Mouse (Mus musculus) liver, embryonic 14.5 days (tissue): ENCODE results near the gene Ezh1. TPM values are rescaled to one million over a fixed set of nuclear protein-coding genes. Genes with fewer than 3 reads are reported as not detected.

Source experiments
- ATAC-seq: fragments of 200-750 bp; cut with Nextera tagmentation; 2 replicates; pipeline ENCODE4 v1.8.0; 2017; ENCODE audit warnings: moderate number of reproducible peaks, mild to moderate bottlenecking, moderate library complexity; ENCODE audit not compliant: insufficient read depth
- DNase-seq, 3 experiments: peaks; one replicate each; pipeline ENCODE4 v3.0.0-alpha.2; 2012 to 2013; ENCODE audit warnings: low read depth in 3 of 3, low spot score in 3 of 3
- H3K27ac ChIP-seq: fragments of 300-500 bp; sonication (generic); 2 replicates; pipeline ENCODE4 v1.5.1; 2014; ENCODE audit warnings: moderate library complexity, mild to moderate bottlenecking, control low read depth, inconsistent platforms
- H3K27me3 ChIP-seq: fragments of 300-500 bp; sonication (generic); 2 replicates; pipeline ENCODE4 v1.6.1; 2014; ENCODE audit warnings: mild to moderate bottlenecking, low read length, moderate library complexity; ENCODE audit not compliant: control insufficient read depth, insufficient read depth
- H3K36me3 ChIP-seq: fragments of 300-500 bp; sonication (generic); replicated peaks from 2 replicates; pipeline ENCODE4 v1.6.1; 2014; ENCODE audit warnings: low read depth; ENCODE audit not compliant: control insufficient read depth, insufficient read depth
- H3K4me1 ChIP-seq, 2 experiments: fragments of 200-500 bp in 1 of 2; fragments of 300-500 bp in 1 of 2; sonication (generic) in 1 of 2; replicated peaks; 2 replicates each; pipeline ENCODE4 v1.6.1; 2012 to 2014; ENCODE audit warnings: antibody characterized with exemption in 1 of 2, inconsistent platforms in 1 of 2, low read length in 1 of 2; ENCODE audit not compliant: control insufficient read depth in 2 of 2, insufficient read depth in 2 of 2
- H3K4me2 ChIP-seq: fragments of 300-500 bp; sonication (generic); 2 replicates; pipeline ENCODE4 v1.6.1; 2014; ENCODE audit warnings: low read depth, mild to moderate bottlenecking, control low read depth, moderate library complexity
- H3K4me3 ChIP-seq, 2 experiments: fragments of 200-500 bp in 1 of 2; fragments of 300-500 bp in 1 of 2; sonication (generic) in 1 of 2; 2 replicates each; pipeline ENCODE4 v1.5.1; 2012 to 2014; ENCODE audit warnings: low read depth in 2 of 2, low read length in 2 of 2, mild to moderate bottlenecking in 2 of 2, control low read depth in 1 of 2, inconsistent platforms in 1 of 2, moderate library complexity in 1 of 2; ENCODE audit not compliant: insufficient read depth in 1 of 2
- H3K9ac ChIP-seq: fragments of 300-500 bp; sonication (generic); replicated peaks from 2 replicates; pipeline ENCODE4 v1.6.1; 2014; ENCODE audit warnings: mild to moderate bottlenecking, control low read depth, moderate library complexity
- H3K9me3 ChIP-seq: fragments of 300-500 bp; sonication (generic); 2 replicates; pipeline ENCODE4 v1.6.1; 2016; ENCODE audit warnings: low read length, mixed read lengths; ENCODE audit not compliant: control insufficient read depth
- CTCF ChIP-seq: IDR thresholded peaks from 2 replicates; pipeline ENCODE4 v1.5.1; 2016; ENCODE audit warnings: antibody characterized with exemption, low read depth, control low read depth
- EP300 ChIP-seq: IDR thresholded peaks from 2 replicates; pipeline ENCODE4 v1.6.1; 2016; ENCODE audit warnings: antibody characterized with exemption, low read depth
- WGBS: fragments of 180-500 bp; shearing (Covaris S2); extraction: QIAGEN DNeasy Blood & Tissue Kit; methylation state at CpG from one replicate; pipeline ENCODE4 v1.1.7; 2014; ENCODE audit not compliant: insufficient replicate concordance; 5-methylcytosine and 5-hydroxymethylcytosine counted together
- polyA plus RNA-seq, 2 experiments: library from polyadenylated mRNA; depleted of rRNA in 1 of 2; stranded (reverse) in 1 of 2; unstranded in 1 of 2; fragments of >200 nt; fragmentation: Nextera tagmentation in 1 of 2; extraction: Ambion mirVana in 1 of 2; gene quantifications; 2 replicates each; pipeline versions ENCODE4 v1.2.1 to v1.2.3; 2012 to 2014

Ezh1 gene
- polyA plus RNA-seq, 2 experiments, result 7.9 to 8.8 TPM

DNA sequence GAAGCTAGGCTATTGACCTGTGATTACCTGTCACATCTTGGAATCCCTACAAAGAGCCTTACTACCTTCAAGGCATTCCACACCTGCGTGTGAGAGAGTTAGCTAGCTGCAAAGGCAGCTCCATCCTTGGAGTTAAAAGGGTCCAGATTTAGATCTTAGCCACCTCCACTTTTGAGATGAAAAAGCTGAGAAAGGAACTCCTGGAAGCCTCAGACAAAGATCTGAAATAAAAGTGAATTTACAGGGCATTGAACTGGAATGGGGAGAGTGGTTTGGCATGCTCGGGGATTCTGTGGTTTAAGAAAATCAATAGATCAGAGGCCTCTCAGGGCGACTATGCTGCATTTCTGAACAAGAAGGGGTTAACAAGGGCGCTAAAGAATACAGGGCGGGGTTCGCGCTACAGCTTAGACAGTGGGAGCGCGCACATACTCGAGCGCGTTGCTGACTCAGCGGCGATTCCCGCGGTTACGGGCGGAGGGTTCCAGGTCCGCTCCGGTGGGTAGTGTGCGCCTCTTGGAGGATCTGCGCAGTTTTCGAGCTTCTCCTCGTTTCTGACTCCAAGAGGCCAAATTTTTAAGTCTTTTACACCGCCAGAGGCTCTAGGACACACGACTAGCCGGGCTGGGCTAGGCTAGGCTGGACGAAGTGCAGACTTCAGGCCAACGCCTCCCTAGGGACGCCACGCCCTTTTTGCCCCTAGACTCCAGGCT, 54.4 kb downstream of the Ezh1 start:
- peak in 1 of 3 experiments; percentile 42 for DNase-seq
- no peaks in the 10 kb centered on the region for H3K9me3 ChIP-seq
- peaks cover 0 to 12% of the 10 kb centered on the region in 2 experiments; a peak in 2 of 4 replicates for H3K4me1 ChIP-seq
- peak; percentile 48; the same call in 1 of the 2 replicates for ATAC-seq
- H3K27me3 ChIP-seq, result peaks cover 99% of the 10 kb centered on the region
- H3K4me3 ChIP-seq, result peak overlapping the region; percentile 48 to 51
- peak overlapping the region; percentile 61 for H3K4me2 ChIP-seq
- H3K27ac ChIP-seq, result no peak overlapping the region
- H3K36me3 ChIP-seq, result no peaks in the 10 kb centered on the region
- TF ChIP-seq CTCF (no peak), EP300 (no peak)
- under 1% methylated on average over 31 of the region's 31 CpGs for WGBS
- no peak overlapping the region for H3K9ac ChIP-seq

DNA sequence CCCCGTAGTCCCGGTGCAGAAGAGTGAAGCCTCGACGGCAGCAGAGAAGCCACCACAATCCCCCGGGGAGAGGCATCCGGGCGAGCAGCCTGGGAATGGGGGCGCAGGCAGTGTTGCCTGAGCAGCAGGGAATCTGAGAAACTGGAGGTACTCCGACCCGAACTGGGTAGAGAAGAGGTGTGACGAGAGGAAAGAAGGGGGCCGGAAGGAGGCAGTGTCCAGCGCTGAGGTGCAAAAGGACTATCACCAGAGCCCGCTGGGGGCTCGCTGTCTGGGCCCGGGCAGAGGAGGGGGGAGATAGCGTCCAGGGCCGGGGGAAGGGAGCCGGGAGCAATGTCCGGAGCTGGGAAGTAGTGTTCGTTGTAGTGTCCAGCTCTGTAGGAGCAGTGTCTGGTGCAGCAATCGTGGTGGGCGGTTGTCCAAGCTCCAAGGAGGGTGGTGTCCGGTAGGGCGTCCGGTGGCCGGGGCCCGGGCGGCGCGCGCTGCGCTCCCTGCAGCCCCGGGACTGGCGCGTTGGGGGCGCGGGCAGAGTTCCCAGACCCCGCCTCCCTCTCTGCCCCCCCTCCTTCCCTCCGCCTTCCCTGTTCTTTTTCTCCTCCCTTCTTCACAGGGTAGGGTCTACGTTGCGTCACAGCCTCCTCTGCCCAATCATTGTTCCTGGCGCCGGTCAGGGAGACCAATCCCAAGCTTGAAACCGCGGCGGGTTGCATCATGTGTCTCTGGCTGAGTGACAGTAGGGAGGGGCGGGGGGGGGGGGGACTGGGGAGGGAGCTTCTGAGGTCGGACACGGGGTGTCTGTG, 55.3 kb downstream of the Ezh1 start, which contains the start of gene Plekhh3:
Plekhh3 (minus strand) TSS at position 541 of the 800 bp plus-strand sequence.
- WGBS, result under 1% methylated on average over 49 of the region's 50 CpGs
- no peak for TF ChIP-seq EP300
- 0 out of 2 replicates have a peak, but pooled peaks have one; percentile 4 for TF ChIP-seq CTCF
- H3K27me3 ChIP-seq, result peaks cover 99% of the 10 kb centered on the region

DNA sequence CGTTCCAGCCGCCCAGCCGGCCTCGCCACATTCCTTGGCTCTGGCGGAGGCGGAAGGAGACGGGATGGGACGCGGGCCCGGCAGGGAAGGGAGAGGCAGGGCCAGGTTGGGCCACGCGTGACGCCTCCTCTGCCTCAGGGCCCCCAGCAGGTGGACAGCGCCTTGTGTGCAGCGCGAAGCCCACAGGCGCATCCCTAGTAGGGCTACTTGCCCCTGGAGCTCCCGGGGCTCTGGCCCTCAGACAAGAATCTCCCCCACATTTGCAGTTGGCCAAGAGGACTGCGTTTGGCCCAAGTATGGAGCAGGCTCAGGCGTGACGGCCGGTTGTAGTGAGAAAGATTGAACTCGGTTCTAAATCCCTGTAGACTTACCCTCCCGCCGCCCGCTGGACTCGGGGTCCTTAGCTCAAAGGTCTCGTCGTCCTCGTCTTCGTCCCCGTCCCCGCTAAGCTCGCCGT, 55.9 kb downstream of the Ezh1 start, which contains the start of gene Cntnap1:
Cntnap1 (plus strand) TSS at position 170 of the 457 bp plus-strand sequence.
- Histone ChIP-seq H3K4me3 (peak within 1 kb of the TSS; percentile 49 to 68), H3K36me3 (no peaks in the 10 kb centered on the region), H3K4me2 (peak within 1 kb of the TSS; percentile 61), H3K4me1 (peaks cover 0 to 12% of the 10 kb centered on the region in 2 experiments; a peak in 2 of 4 replicates), H3K9ac (no peak within 1 kb of the TSS), H3K27me3 (peaks cover 100% of the 10 kb centered on the region), H3K9me3 (no peaks in the 10 kb centered on the region), H3K27ac (no peak within 1 kb of the TSS)
- 1% methylated on average over 35 of the region's 35 CpGs for WGBS
- TF ChIP-seq EP300, result no peak
- no peak for TF ChIP-seq CTCF
- no peak for DNase-seq
- no peak for ATAC-seq

More for the DNA sequence above, 55.3 kb downstream of the Ezh1 start, which contains the start of gene Plekhh3:
- Histone ChIP-seq H3K4me3 (peak within 1 kb of the TSS; percentile 49 to 68), H3K27ac (no peak within 1 kb of the TSS), H3K4me2 (peak within 1 kb of the TSS; percentile 61), H3K9ac (no peak within 1 kb of the TSS), H3K4me1 (peaks cover 0 to 12% of the 10 kb centered on the region in 2 experiments; a peak in 2 of 4 replicates), H3K36me3 (no peaks in the 10 kb centered on the region), H3K9me3 (no peaks in the 10 kb centered on the region)
- DNase-seq (peak; percentile 66 to 82 (median 75)), ATAC-seq (peak; percentile 83)

DNA sequence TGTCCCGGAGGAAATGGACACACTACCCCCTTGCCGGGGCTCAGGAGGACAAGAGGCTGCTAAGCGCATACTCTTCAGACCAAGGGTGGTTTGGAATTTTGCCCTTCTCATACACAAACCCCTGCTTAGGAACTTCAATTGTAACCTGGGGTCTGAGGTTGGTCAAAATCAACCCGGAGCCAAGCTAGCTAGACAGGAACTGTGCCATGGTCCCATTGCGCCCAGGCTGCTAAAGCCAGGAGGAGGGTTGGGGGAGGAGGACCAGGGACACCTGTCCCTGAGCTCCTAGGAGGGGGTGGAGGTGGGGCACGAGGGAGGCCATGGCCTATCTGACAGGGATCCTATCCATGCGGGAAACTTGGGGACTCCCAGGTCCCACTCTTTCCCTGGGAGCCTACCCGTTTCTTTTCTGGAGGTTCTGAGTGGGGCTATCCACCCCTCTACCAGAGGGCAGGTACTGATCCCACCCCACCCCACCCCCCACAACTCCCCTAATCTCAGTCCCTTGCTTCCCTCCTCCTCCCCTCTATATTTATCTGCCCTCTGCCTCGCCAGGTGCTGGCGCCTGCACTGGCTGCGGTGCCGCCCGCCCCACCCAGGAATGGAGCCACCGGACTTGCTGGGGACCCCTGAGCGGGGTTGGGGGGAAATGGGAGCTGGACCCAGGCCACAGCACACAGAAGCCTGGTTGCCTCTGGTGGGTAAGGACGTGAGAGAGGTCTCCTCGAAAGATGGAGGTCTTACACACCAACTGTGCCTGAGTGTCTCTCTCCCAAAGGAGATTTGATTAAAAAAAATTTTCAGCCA, 56.8 kb downstream of the Ezh1 start:
- Histone ChIP-seq H3K9ac (no peak overlapping the region), H3K27ac (no peak overlapping the region), H3K4me2 (peak overlapping the region; percentile 61), H3K36me3 (no peaks in the 10 kb centered on the region), H3K4me3 (peak overlapping the region in 1 of 2 experiments; percentile 49; a peak in 2 of 4 replicates), H3K27me3 (peaks cover 100% of the 10 kb centered on the region), H3K9me3 (no peaks in the 10 kb centered on the region), H3K4me1 (peaks cover 0 to 12% of the 10 kb centered on the region in 2 experiments; a peak in 2 of 4 replicates)
- 12% methylated on average over 17 of the region's 17 CpGs for WGBS
- DNase-seq, result no peak
- no peak for TF ChIP-seq EP300
- TF ChIP-seq CTCF, result no peak
- no peak for ATAC-seq
